In the genomic region with DNA sequence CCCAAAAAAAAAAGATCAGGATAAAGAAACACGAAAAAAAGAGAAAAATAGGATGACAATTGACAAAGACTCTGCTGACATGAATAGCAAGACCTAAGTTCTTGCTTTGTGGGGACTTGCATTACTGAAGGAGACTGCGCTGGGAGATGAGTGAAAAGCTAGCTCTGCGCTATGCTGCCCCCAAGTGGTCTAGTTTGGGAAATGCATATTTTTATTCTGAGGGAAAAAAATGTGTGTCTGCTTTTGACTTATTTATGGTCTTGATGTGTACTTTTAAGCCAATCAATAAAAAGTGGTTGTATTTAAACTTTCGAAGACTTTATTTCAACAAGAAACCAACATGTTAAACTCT, we compare ENCODE assay signal across 8 mouse cellular contexts.
DNase-seq lines count a peak whose midpoint lies in the region; ATAC-seq and TF ChIP-seq lines count a peak whose summit lies in the region.

No protein-coding gene starts in this region.

- DNase-seq in kidney, adult 2 months, result peak; percentile 57
- no peak for DNase-seq in kidney, adult 11 months
- peak; percentile 54 to 64 for DNase-seq in adrenal gland, postnatal 36 days
- peak; percentile 89 for DNase-seq in embryonic facial prominence, embryonic 14.5 days (ENCODE audit: low spot score)
- DNase-seq in limb, embryonic 10.5 days (ENCODE audit: low spot score), result peak; percentile 59
- peak; percentile 75 for DNase-seq in thymus, postnatal 0 days (ENCODE audit: low spot score)

- TF ChIP-seq CTCF in kidney, adult 2 months (conservative IDR thresholded peaks at IDR 0.05; ENCODE audit: insufficient read depth, insufficient read length, low read depth, low read length), result peak; percentile 69

- no peaks in the 10 kb centered on the region for H3K36me3 ChIP-seq in kidney, adult 2 months (ENCODE audit: control insufficient read depth, insufficient read depth, low read length)
- H3K36me3 ChIP-seq in embryonic facial prominence, embryonic 14.5 days (ENCODE audit: control insufficient read depth, insufficient read depth, low read length), result no peaks in the 10 kb centered on the region
- no peaks in the 10 kb centered on the region for H3K36me3 ChIP-seq in hindbrain, embryonic 16.5 days (ENCODE audit: control insufficient read depth, insufficient read depth, low read length)
- H3K36me3 ChIP-seq in limb, embryonic 10.5 days, result no peaks in the 10 kb centered on the region
- no peaks in the 10 kb centered on the region for H3K36me3 ChIP-seq in neural tube, embryonic 13.5 days

- H3K4me1 ChIP-seq in kidney, adult 2 months (ENCODE audit: control insufficient read depth, insufficient read depth, low read length), result no peaks in the 10 kb centered on the region
- H3K4me1 ChIP-seq in embryonic facial prominence, embryonic 14.5 days (ENCODE audit: control insufficient read depth, insufficient read depth, low read length), result peaks cover 4% of the 10 kb centered on the region; the same call in 1 of the 2 replicates
- H3K4me1 ChIP-seq in hindbrain, embryonic 16.5 days (ENCODE audit: control insufficient read depth, insufficient read depth, low read depth, low read length), result peaks cover 6% of the 10 kb centered on the region; the same call in 1 of the 2 replicates
- peaks cover 29% of the 10 kb centered on the region for H3K4me1 ChIP-seq in limb, embryonic 10.5 days
- peaks cover 20% of the 10 kb centered on the region for H3K4me1 ChIP-seq in neural tube, embryonic 13.5 days (replicated peaks)

- no peak overlapping the region for H3K4me3 ChIP-seq in kidney, adult 2 months (ENCODE audit: insufficient read depth, low read depth, low read length)
- H3K4me3 ChIP-seq in embryonic facial prominence, embryonic 14.5 days (ENCODE audit: low read depth, low read length), result no peak overlapping the region
- H3K4me3 ChIP-seq in hindbrain, embryonic 16.5 days (ENCODE audit: low read length), result no peak overlapping the region
- H3K4me3 ChIP-seq in limb, embryonic 10.5 days, result no peak overlapping the region
- H3K4me3 ChIP-seq in neural tube, embryonic 13.5 days, result no peak overlapping the region

- no peak overlapping the region for H3K4me2 ChIP-seq in embryonic facial prominence, embryonic 14.5 days (ENCODE audit: low read depth, low read length)
- H3K4me2 ChIP-seq in hindbrain, embryonic 16.5 days (ENCODE audit: low read length), result no peak overlapping the region
- H3K4me2 ChIP-seq in neural tube, embryonic 13.5 days, result no peak overlapping the region

- no peaks in the 10 kb centered on the region for H3K9me3 ChIP-seq in embryonic facial prominence, embryonic 14.5 days (ENCODE audit: control insufficient read depth, low read length)
- H3K9me3 ChIP-seq in hindbrain, embryonic 16.5 days (ENCODE audit: control insufficient read depth, low read length), result no peaks in the 10 kb centered on the region
- no peaks in the 10 kb centered on the region for H3K9me3 ChIP-seq in limb, embryonic 10.5 days (replicated peaks)
- H3K9me3 ChIP-seq in neural tube, embryonic 13.5 days, result no peaks in the 10 kb centered on the region

- ATAC-seq in embryonic facial prominence, embryonic 14.5 days (ENCODE audit: low read depth), result no peak
- ATAC-seq in hindbrain, embryonic 16.5 days, result peak; percentile 76
- peak; percentile 52; the same call in 1 of the 2 replicates for ATAC-seq in neural tube, embryonic 13.5 days (ENCODE audit: low read depth)

- WGBS in kidney, adult 2 months, result 4% methylated on average over 4 of the region's 4 CpGs
- 2% methylated on average over 4 of the region's 4 CpGs for WGBS in embryonic facial prominence, embryonic 14.5 days
- WGBS in hindbrain, embryonic 16.5 days, result 6% methylated on average over 4 of the region's 4 CpGs
- 8% methylated on average over 4 of the region's 4 CpGs for WGBS in limb, embryonic 10.5 days
- WGBS in neural tube, embryonic 13.5 days, result 6% methylated on average over 4 of the region's 4 CpGs

- H3K9ac ChIP-seq in embryonic facial prominence, embryonic 14.5 days (ENCODE audit: low read depth, low read length), result no peak overlapping the region
- no peak overlapping the region for H3K9ac ChIP-seq in hindbrain, embryonic 16.5 days (ENCODE audit: low read depth, low read length)
- H3K9ac ChIP-seq in neural tube, embryonic 13.5 days, result no peak overlapping the region

- TF ChIP-seq POLR2A in kidney, adult 2 months (IDR thresholded peaks at IDR 0.05; ENCODE audit: low read depth, low read length), result no peak

- H3K27ac ChIP-seq in kidney, adult 2 months (ENCODE audit: insufficient read depth, low read depth, low read length), result no peak overlapping the region
- H3K27ac ChIP-seq in embryonic facial prominence, embryonic 14.5 days (replicated peaks; ENCODE audit: low read depth, low read length), result no peak overlapping the region
- no peak overlapping the region for H3K27ac ChIP-seq in hindbrain, embryonic 16.5 days (ENCODE audit: low read depth, low read length)
- no peak overlapping the region for H3K27ac ChIP-seq in limb, embryonic 10.5 days
- H3K27ac ChIP-seq in neural tube, embryonic 13.5 days (replicated peaks), result peak overlapping the region; percentile 73; the same call in 1 of the 2 replicates

- no peaks in the 10 kb centered on the region for H3K27me3 ChIP-seq in kidney, adult 2 months (replicated peaks; ENCODE audit: control insufficient read depth, insufficient read depth, low read length)
- H3K27me3 ChIP-seq in embryonic facial prominence, embryonic 14.5 days (replicated peaks; ENCODE audit: control insufficient read depth, insufficient read depth, low read length), result no peaks in the 10 kb centered on the region
- no peaks in the 10 kb centered on the region for H3K27me3 ChIP-seq in hindbrain, embryonic 16.5 days (replicated peaks; ENCODE audit: control insufficient read depth, insufficient read depth, low read length)
- H3K27me3 ChIP-seq in limb, embryonic 10.5 days (ENCODE audit: low read depth, poor library complexity, severe bottlenecking), result no peaks in the 10 kb centered on the region
- H3K27me3 ChIP-seq in neural tube, embryonic 13.5 days, result no peaks in the 10 kb centered on the region
